Mouse (Mus musculus) neural tube, embryonic 11.5 days (tissue): ENCODE results near the gene Rab3il1. TPM values are rescaled to one million over a fixed set of nuclear protein-coding genes. Genes with fewer than 3 reads are reported as not detected.
A peak's percentile ranks its signal among the peaks of the same experiment; 100 is the strongest.

ENCODE experiments used
- ATAC-seq: fragments of 200-750 bp; cut with Nextera tagmentation; 2 replicates; pipeline ENCODE4 v1.8.0; 2017; ENCODE audit warnings: moderate number of reproducible peaks, mild to moderate bottlenecking, moderate TSS enrichment, moderate library complexity; ENCODE audit not compliant: insufficient read depth, low FRiP score, low TSS enrichment
- DNase-seq: peaks from one replicate; pipeline ENCODE4 v3.0.0-alpha.2; 2015; ENCODE audit warnings: low spot score
- H3K27ac ChIP-seq: fragments of 300-500 bp; sonication (generic); 2 replicates; pipeline ENCODE4 v1.5.1; 2014; ENCODE audit warnings: low read depth, mild to moderate bottlenecking, low read length
- H3K27me3 ChIP-seq: fragments of 300-500 bp; sonication (generic); 2 replicates; pipeline ENCODE4 v1.6.1; 2014; ENCODE audit warnings: mild to moderate bottlenecking, low read length, mixed read lengths; ENCODE audit not compliant: control insufficient read depth, insufficient read depth
- H3K36me3 ChIP-seq: fragments of 300-500 bp; sonication (generic); 2 replicates; pipeline ENCODE4 v1.6.1; 2014; ENCODE audit warnings: mild to moderate bottlenecking, low read length, moderate library complexity, mixed read lengths; ENCODE audit not compliant: control insufficient read depth, insufficient read depth
- H3K4me1 ChIP-seq: fragments of 300-500 bp; sonication (generic); 2 replicates; pipeline ENCODE4 v1.6.1; 2014; ENCODE audit warnings: low read length, mixed read lengths; ENCODE audit not compliant: control insufficient read depth, insufficient read depth
- H3K4me2 ChIP-seq: fragments of 300-500 bp; sonication (generic); 2 replicates; pipeline ENCODE4 v1.6.1; 2014; ENCODE audit warnings: low read depth, mild to moderate bottlenecking, moderate library complexity
- H3K4me3 ChIP-seq: fragments of 300-500 bp; sonication (generic); 2 replicates; pipeline ENCODE4 v1.5.1; 2014; ENCODE audit warnings: low read depth, low read length
- H3K9ac ChIP-seq: fragments of 300-500 bp; sonication (generic); 2 replicates; pipeline ENCODE4 v1.6.1; 2014; ENCODE audit warnings: mild to moderate bottlenecking, low read length
- H3K9me3 ChIP-seq: fragments of 300-500 bp; sonication (generic); 2 replicates; pipeline ENCODE4 v1.6.1; 2016; ENCODE audit warnings: low read length; ENCODE audit not compliant: control insufficient read depth
- WGBS: fragments of 180-500 bp; shearing (Covaris S2); extraction: QIAGEN DNeasy Blood & Tissue Kit; methylation state at CpG from one replicate; pipeline ENCODE4 v1.1.7; 2014; 5-methylcytosine and 5-hydroxymethylcytosine counted together
- polyA plus RNA-seq: library from polyadenylated mRNA; unstranded; fragments of >200 nt; fragmentation: Nextera tagmentation; extraction: Ambion mirVana; gene quantifications from 2 replicates; pipeline ENCODE4 v1.2.1, GENCODE M21; 2014

Rab3il1 gene
- polyA plus RNA-seq, 1 experiment from 2014 or later: 43.0 TPM

GRCm38 (mm10) chr19:10029746-10030145, 28.3 kb downstream of the Rab3il1 start:
- Histone ChIP-seq H3K9ac (no peak overlapping the region), H3K27me3 (no peaks in the 10 kb centered on the region), H3K9me3 (no peaks in the 10 kb centered on the region), H3K4me1 (no peaks in the 10 kb centered on the region), H3K4me2 (no peak overlapping the region), H3K4me3 (no peak overlapping the region), H3K27ac (no peak overlapping the region), H3K36me3 (no peaks in the 10 kb centered on the region)
- no peak for DNase-seq
- WGBS: 85% methylated on average over 2 of the region's 2 CpGs
- no peak for ATAC-seq

- no peak overlapping the region for H3K4me3 ChIP-seq
- no peaks in the 10 kb centered on the region for H3K9me3 ChIP-seq
- no peaks in the 10 kb centered on the region for H3K36me3 ChIP-seq
- no peak overlapping the region for H3K9ac ChIP-seq
- WGBS: 41% methylated on average over 8 of the region's 8 CpGs
- no peak overlapping the region for H3K27ac ChIP-seq
- H3K4me1 ChIP-seq: no peaks in the 10 kb centered on the region
- H3K27me3 ChIP-seq: no peaks in the 10 kb centered on the region
- ATAC-seq: peak; percentile 49; the same call in 1 of the 2 replicates
- no peak overlapping the region for H3K4me2 ChIP-seq
- DNase-seq: peak; percentile 57
Observed at GRCm38 (mm10) chr19:10033211-10033973, 31.9 kb downstream of the Rab3il1 start.

- no peak overlapping the region for H3K4me2 ChIP-seq
- H3K9ac ChIP-seq: no peak overlapping the region
- no peaks in the 10 kb centered on the region for H3K27me3 ChIP-seq
- H3K4me1 ChIP-seq: no peaks in the 10 kb centered on the region
- whole genome bisulfite sequencing: 92% methylated on average over 5 of the region's 5 CpGs
- DNase-seq: no peak
- H3K27ac ChIP-seq: no peak overlapping the region
- H3K36me3 ChIP-seq: no peaks in the 10 kb centered on the region
- ATAC-seq: no peak
- H3K4me3 ChIP-seq: no peak overlapping the region
- H3K9me3 ChIP-seq: no peaks in the 10 kb centered on the region
Observed at GRCm38 (mm10) chr19:10034356-10034755, 32.9 kb downstream of the Rab3il1 start.

GRCm38 (mm10) chr19:10034785-10035447, 33.4 kb downstream of the Rab3il1 start:
- H3K4me3 ChIP-seq: no peak overlapping the region

GRCm38 (mm10) chr19:10037534-10037933, 36.1 kb downstream of the Rab3il1 start:
- H3K4me1 ChIP-seq: peaks cover 7% of the 10 kb centered on the region; the same call in 1 of the 2 replicates
- H3K36me3 ChIP-seq: no peaks in the 10 kb centered on the region
- no peak overlapping the region for H3K27ac ChIP-seq
- H3K9me3 ChIP-seq: no peaks in the 10 kb centered on the region
- H3K4me2 ChIP-seq: no peak overlapping the region
- ATAC-seq (no peak), DNase-seq (no peak)
- H3K9ac ChIP-seq: no peak overlapping the region
- WGBS: 67% methylated on average over 2 of the region's 2 CpGs
- H3K27me3 ChIP-seq: no peaks in the 10 kb centered on the region
- no peak overlapping the region for H3K4me3 ChIP-seq

More at GRCm38 (mm10) chr19:10034785-10035447, 33.4 kb downstream of the Rab3il1 start:
- Histone ChIP-seq H3K36me3 (no peaks in the 10 kb centered on the region), H3K4me1 (no peaks in the 10 kb centered on the region), H3K4me2 (no peak overlapping the region), H3K9me3 (no peaks in the 10 kb centered on the region), H3K27me3 (no peaks in the 10 kb centered on the region), H3K9ac (no peak overlapping the region), H3K27ac (no peak overlapping the region)
- DNase-seq (peak; percentile 84), ATAC-seq (peak; percentile 79)
- WGBS: 66% methylated on average over 8 of the region's 8 CpGs

- Histone ChIP-seq H3K36me3 (no peaks in the 10 kb centered on the region), H3K4me2 (no peak overlapping the region), H3K9ac (no peak overlapping the region), H3K9me3 (no peaks in the 10 kb centered on the region), H3K27me3 (no peaks in the 10 kb centered on the region), H3K4me1 (peaks cover 7% of the 10 kb centered on the region; the same call in 1 of the 2 replicates), H3K4me3 (no peak overlapping the region), H3K27ac (no peak overlapping the region)
- DNase-seq (no peak), ATAC-seq (no peak)
- 91% methylated on average over 3 of the region's 3 CpGs for WGBS
Observed at GRCm38 (mm10) chr19:10038364-10038763, 36.9 kb downstream of the Rab3il1 start.

GRCm38 (mm10) chr19:10038910-10039309, 37.4 kb downstream of the Rab3il1 start:
- peaks cover 7% of the 10 kb centered on the region; the same call in 1 of the 2 replicates for H3K4me1 ChIP-seq
- H3K36me3 ChIP-seq: no peaks in the 10 kb centered on the region
- no peak for ATAC-seq
- WGBS: 58% methylated on average over 3 of the region's 3 CpGs
- no peaks in the 10 kb centered on the region for H3K9me3 ChIP-seq
- no peak overlapping the region for H3K4me2 ChIP-seq
- no peak overlapping the region for H3K9ac ChIP-seq
- no peak overlapping the region for H3K4me3 ChIP-seq
- DNase-seq: no peak
- H3K27me3 ChIP-seq: no peaks in the 10 kb centered on the region
- H3K27ac ChIP-seq: no peak overlapping the region

GRCm38 (mm10) chr19:10039615-10040014, 38.1 kb downstream of the Rab3il1 start:
- H3K4me1 ChIP-seq: peaks cover 7% of the 10 kb centered on the region; the same call in 1 of the 2 replicates
- no peak overlapping the region for H3K9ac ChIP-seq
- H3K4me3 ChIP-seq: no peak overlapping the region
- H3K27me3 ChIP-seq: no peaks in the 10 kb centered on the region
- ATAC-seq (no peak), DNase-seq (no peak)
- H3K4me2 ChIP-seq: no peak overlapping the region
- no peak overlapping the region for H3K27ac ChIP-seq
- no peaks in the 10 kb centered on the region for H3K36me3 ChIP-seq
- H3K9me3 ChIP-seq: no peaks in the 10 kb centered on the region
- WGBS: 92% methylated on average over 2 of the region's 2 CpGs
